Mouse (Mus musculus): Measurements from ENCODE around the gene Zfhx2.

GRCm38 (mm10) chr14:55135676-55136075 lies 43.6 kb upstream of the Zfhx2 start:
- TF ChIP-seq MAX (IDR thresholded peaks at IDR 0.05) (no peak), CTCF (IDR thresholded peaks at IDR 0.05; ENCODE audit: control insufficient read depth, insufficient read depth, insufficient read length) (no peak), MYOG (IDR thresholded peaks at IDR 0.05; ENCODE audit: control insufficient read depth, extremely low read depth, insufficient read length) (no peak), CEBPB (IDR thresholded peaks at IDR 0.05; ENCODE audit: low read depth) (no peak), USF1 (IDR thresholded peaks at IDR 0.05; ENCODE audit: low read depth) (no peak)
